Mouse (Mus musculus) cerebellum, postnatal 14 days (tissue): Measurements from ENCODE around the gene Lgr5.
A peak's percentile ranks its signal among the peaks of the same experiment; 100 is the strongest.

ENCODE experiments used
- DNase-seq, 2 experiments: peaks; one replicate each; pipeline ENCODE4 v3.0.0; 2021; ENCODE audit warnings: mixed read lengths in 2 of 2

Lgr5 gene

GRCm38 (mm10) chr10:115587301-115587969 is at the start of gene Lgr5:
Gene Lgr5 (minus strand): TSS chr10:115587780.
- peak; percentile 82 to 89 for DNase-seq

DNA sequence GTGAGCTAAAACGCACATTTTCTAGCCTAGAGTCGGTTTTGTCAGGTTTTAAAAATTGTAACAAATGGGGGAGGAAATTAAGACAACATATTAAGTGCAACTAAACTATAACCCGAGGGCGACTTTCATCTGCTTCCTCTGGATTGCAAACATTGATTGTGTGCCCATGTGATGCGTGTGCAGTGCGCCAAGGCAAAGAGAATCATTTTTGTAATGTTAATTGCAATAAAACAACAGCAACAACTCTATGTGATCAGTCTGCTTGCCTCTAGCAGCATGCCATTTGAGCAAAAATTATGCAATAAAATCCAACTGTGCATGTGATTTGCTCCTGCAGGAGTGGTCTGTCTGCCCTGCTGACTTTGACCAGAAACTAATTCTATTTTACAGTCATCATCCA is 39.1 kb upstream of the Lgr5 start:
- no peak for DNase-seq

DNA sequence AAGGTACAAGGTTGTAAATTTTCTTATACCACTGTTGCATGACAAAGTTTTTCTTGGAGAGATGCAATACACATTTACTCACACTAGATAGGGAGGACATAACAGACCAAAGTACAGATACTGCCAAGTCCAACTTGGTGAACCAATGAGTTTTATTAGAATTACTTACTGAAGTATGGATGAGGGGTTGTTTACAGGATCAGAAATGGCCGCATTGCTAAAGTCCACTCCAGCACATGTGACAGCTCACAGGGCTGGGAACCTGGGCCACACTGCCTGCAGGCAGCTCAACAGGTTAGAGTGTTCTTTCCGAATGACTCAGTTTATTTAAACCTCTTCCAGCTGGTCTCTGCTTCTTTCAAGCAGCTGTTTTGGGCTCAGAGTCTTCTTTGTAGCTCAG is 37.4 kb upstream of the Lgr5 start:
- no peak for DNase-seq

- peak; percentile 10 to 16 for DNase-seq
These were observed 36.5 kb upstream of the Lgr5 start for GRCm38 (mm10) chr10:115623956-115624671.

DNA sequence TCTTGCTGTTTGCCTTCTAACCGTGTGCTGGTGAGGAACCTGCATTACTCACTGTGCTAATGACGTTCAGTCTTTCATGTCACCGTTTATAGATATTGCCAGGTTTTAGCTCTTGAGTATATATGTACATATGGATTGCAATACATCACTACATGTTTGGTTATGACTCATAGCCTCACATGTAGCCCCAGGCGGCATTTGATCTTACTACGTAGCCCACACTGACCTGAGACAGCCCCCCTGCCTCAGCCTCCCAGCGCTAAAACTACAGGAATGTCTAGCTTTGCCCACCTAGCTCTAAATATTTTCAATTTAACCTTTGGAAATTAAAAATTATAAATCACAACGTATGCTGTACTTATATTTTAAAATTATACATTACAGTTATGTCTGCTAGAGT is 35.9 kb upstream of the Lgr5 start:
- DNase-seq: no peak

DNA sequence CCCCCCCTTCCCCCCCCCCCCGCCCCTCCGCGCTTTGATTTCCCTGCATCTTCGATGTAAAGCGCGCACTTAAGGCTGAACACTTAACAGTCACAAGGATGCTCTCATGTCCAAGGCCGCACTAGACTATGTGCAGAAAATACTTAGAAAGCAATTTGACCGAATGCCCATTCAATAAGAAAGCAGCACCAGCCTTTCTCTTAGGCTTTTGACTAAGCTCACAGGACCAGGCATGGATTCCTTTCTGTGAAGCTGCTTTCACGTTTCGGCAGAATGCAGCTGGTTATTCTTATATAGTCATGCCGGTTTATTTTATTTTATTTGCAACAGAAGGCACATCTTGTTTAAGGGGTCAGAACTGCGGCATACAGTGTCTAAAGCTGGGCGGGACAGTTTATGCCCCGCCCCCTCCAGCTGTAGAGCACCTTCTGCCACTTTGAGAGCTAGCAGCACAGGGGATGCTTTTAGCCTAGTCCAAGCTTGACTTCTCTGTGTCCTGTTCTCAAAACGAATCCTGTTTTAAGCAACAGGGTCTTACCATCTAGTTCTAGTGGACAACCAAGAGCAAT is 30.8 kb upstream of the Lgr5 start:
- DNase-seq: peak; percentile 3 to 23

DNA sequence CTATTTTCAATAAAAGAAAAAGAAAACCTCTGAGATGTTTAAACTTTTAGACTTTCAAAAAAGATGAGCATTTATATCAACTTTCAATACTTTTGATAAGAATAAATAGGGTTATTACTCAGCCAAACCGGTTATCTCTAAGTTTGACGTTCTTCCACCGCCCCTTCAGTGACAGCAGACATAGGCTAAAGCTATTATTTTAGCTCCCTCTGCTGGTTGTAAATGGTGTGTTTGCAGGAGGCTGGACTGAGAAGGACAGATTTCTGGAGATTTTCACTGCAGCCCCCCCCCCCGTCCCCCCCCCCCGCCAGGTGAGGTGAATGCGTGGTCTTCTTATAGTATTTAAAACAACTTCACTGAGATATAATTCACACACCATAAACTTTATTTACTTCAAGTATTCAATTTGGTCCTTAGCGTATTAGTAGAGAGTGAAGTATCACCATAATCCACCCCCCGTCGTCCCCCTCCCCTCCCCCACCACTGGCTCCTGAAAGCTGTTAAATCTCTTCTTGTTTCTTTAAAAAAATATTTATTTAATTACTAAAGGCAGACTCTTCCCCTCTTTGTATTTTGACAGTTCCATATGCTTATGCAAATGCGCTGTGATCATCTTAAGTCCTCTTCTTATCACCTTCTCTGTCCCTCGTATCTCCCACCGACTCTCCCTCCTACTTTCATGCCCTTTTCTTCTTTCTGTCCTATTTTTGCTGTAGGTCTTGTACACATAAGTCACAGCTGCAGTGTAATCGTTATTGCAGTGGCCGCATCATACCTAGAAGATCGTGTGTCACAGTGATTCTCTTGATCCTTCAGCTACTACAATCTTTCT is 30.1 kb upstream of the Lgr5 start:
- DNase-seq: peak; percentile 68 to 74

GRCm38 (mm10) chr10:115595748-115596147 is 8.2 kb upstream of the Lgr5 start:
- DNase-seq: no peak

GRCm38 (mm10) chr10:115593651-115594050 is 6.1 kb upstream of the Lgr5 start:
- no peak for DNase-seq

- DNase-seq: no peak
These were observed 5.6 kb upstream of the Lgr5 start for GRCm38 (mm10) chr10:115593221-115593620.

GRCm38 (mm10) chr10:115587979-115588378 is 399 bp upstream of the Lgr5 start:
- peak in 1 of 2 experiments; percentile 24 for DNase-seq

DNA sequence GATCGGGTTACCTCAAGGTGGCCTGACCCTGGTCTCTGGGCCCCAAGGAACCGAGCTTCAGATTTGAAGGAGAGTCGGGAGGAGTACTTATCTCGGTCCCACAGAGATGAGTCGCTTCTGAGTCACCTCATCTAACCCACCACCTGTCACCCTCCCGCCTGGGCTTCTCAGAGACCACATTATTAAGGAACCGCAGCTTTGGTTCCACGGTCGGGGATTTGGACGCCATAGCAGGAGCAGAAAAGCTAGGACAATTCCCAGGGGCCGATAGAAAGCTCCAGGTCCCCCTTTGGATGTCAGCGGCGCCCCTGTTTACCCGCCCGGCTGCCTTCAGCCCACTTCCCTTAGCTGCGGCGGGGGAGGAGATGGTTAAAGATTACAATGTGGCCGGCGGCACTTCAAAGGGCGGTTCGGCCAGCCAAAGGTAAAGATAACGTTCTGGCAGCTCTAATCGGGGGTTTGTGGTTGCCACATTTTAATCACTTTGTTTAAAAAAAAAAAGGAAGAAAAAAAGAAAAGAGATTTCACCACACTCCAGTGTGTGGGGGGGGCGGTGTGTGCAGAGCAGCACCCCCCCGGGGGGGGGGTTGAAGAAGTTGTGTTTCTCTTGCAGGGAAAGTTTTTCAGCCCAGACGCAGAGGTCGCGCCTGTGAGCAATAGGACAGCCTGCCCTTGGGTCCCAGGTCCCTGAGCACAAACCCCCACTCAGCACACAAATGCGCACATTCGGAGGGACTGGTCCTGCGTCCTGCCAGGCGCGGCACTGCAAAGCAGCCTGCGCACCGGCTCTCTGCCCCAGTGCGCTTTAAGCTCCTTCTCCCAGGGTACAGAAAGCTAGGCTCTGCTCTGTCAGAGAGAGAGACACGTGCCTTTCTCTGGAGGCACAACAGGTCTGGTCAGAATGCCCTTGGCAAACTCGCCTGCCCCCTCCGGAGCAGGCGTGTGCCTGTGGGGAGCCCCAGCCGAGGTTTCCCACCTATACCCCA is 1.0 kb downstream of the Lgr5 start:
- DNase-seq: peak; percentile 60 to 61

DNA sequence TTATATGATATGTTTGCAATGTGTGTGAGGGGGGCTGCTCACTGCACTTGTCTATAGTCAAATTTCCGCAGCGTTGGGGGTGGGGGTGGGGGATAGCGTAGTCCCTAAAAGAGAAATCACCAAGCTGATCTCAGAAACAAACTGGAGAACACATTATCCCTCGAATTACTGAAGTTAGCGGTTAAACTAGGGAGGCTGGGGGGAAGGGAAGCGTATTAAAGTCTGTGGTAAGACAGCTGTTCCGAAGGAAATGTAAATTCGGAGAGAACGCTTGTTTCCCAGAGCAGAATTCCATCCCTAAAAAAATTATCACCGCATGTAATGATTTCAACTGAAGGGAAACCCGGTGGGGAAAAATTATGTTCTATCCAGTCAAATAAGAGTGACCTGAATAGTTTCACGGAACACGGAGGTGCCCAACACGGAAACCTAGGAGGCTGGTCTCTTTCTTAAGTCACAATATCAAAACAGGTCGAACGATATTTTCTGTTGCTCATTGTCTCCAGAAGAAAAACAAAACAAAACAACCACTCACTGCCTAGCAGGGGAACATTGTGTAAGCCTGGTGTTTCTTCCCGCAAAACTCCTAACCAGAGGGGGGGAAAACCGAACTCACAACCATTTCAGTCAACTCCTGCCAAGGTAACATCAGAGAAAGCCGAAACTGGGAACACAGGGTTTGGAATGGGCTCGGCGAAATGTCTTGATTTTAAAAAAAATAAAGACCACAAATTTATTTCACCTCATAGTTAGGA is 1.9 kb downstream of the Lgr5 start:
- DNase-seq: peak in 1 of 2 experiments; percentile 29

GRCm38 (mm10) chr10:115584656-115585055 is 2.9 kb downstream of the Lgr5 start:
- peak; percentile 48 to 52 for DNase-seq

- DNase-seq: no peak
These were observed 4.5 kb downstream of the Lgr5 start for GRCm38 (mm10) chr10:115583071-115583470.

- no peak for DNase-seq
These were observed 5.6 kb downstream of the Lgr5 start for GRCm38 (mm10) chr10:115581971-115582370.

DNA sequence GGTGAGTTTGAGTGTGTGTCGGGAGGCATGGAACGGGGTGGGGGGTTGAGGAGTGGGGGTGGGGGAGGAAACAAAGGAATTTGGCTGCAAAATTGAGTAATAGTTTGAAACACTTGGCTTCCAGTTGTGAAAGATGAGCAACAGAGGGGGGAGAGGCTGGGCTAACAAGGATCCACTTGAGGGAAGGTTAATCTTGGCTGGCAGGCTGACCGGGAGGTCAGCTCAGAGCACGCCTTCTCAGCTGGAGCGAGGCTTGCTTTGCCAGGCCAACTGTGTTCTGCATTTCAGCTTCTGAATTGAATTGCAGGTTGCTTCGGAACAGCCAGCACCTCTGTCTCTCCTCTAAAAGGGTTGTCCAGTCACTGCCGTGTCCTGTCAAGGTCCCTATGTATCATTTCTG is 8.1 kb downstream of the Lgr5 start:
- DNase-seq: peak; percentile 42 to 48

GRCm38 (mm10) chr10:115579076-115579475 is 8.5 kb downstream of the Lgr5 start:
- DNase-seq: no peak

- DNase-seq: no peak
These were observed 15.7 kb downstream of the Lgr5 start for GRCm38 (mm10) chr10:115571734-115572440.

GRCm38 (mm10) chr10:115571317-115571716 is 16.3 kb downstream of the Lgr5 start:
- DNase-seq: no peak
